23 mouse cellular contexts compared by ENCODE assay signal in genomic region chr3:86898366-86898765, GRCm38 (mm10). TPM values are rescaled to one million over a fixed set of nuclear protein-coding genes. Genes with fewer than 3 reads are reported as not detected.
A peak's percentile ranks its signal among the peaks of the same experiment; 100 is the strongest.
DNase-seq lines count a peak whose midpoint lies in the region; ATAC-seq lines count a peak whose summit lies in the region.
"Had no signal": no experiment of that assay in that cellular context is flagged by ENCODE, and none has a peak within 500 bp of the region (broad histone marks: within the 10 kb centered on the region; RNA-seq: fewer than 3 reads in every experiment).

No protein-coding gene starts in this region.

- 88% methylated on average over 5 of the region's 5 CpGs for WGBS in embryonic facial prominence, embryonic 12.5 days
- 95% methylated on average over 5 of the region's 5 CpGs for WGBS in embryonic facial prominence, embryonic 10.5 days
- 92% methylated on average over 5 of the region's 5 CpGs for WGBS in neural tube, embryonic 15.5 days
- WGBS in embryonic facial prominence, embryonic 15.5 days = 74% methylated on average over 5 of the region's 5 CpGs

- DNase-seq in embryonic facial prominence, embryonic 10.5 days (ENCODE audit: low spot score) = no peak
- peak; percentile 4 for DNase-seq in neural tube, embryonic 10.5 days (ENCODE audit: extremely low spot score, low spot score)
- DNase-seq in cerebellum, postnatal 36 days = no peak
- DNase-seq: adrenal gland, adult 8-10 months; adrenal gland, postnatal 25 days; gastrocnemius, postnatal 10 days; gastrocnemius, postnatal 36 days; heart, postnatal 10 days; heart, postnatal 36 days; kidney, adult 11 months had no signal

- no peak overlapping the region for H3K4me3 ChIP-seq in embryonic facial prominence, embryonic 12.5 days
- no peak overlapping the region for H3K4me3 ChIP-seq in embryonic facial prominence, embryonic 10.5 days
- H3K4me3 ChIP-seq in neural tube, embryonic 15.5 days (replicated peaks) = no peak overlapping the region
- no peak overlapping the region for H3K4me3 ChIP-seq in embryonic facial prominence, embryonic 15.5 days (replicated peaks)
- H3K4me3 ChIP-seq: forebrain, embryonic 10.5 days; forebrain, embryonic 13.5 days; heart, embryonic 12.5 days; heart, embryonic 15.5 days; hindbrain, embryonic 10.5 days; hindbrain, embryonic 13.5 days; intestine, embryonic 15.5 days had no signal

- no peaks in the 10 kb centered on the region for H3K9me3 ChIP-seq in embryonic facial prominence, embryonic 12.5 days
- peaks cover 4% of the 10 kb centered on the region; the same call in 1 of the 2 replicates for H3K9me3 ChIP-seq in embryonic facial prominence, embryonic 10.5 days
- no peaks in the 10 kb centered on the region for H3K9me3 ChIP-seq in neural tube, embryonic 15.5 days (replicated peaks)
- no peaks in the 10 kb centered on the region for H3K9me3 ChIP-seq in embryonic facial prominence, embryonic 15.5 days (replicated peaks)
- H3K9me3 ChIP-seq: heart, embryonic 15.5 days; intestine, embryonic 15.5 days had no signal

- peaks cover 4% of the 10 kb centered on the region; the same call in 1 of the 2 replicates for H3K36me3 ChIP-seq in embryonic facial prominence, embryonic 12.5 days
- H3K36me3 ChIP-seq in embryonic facial prominence, embryonic 10.5 days (replicated peaks) = peaks cover 25% of the 10 kb centered on the region
- H3K36me3 ChIP-seq in neural tube, embryonic 15.5 days = peaks cover 20% of the 10 kb centered on the region
- H3K36me3 ChIP-seq in embryonic facial prominence, embryonic 15.5 days = no peaks in the 10 kb centered on the region
- H3K36me3 ChIP-seq: heart, embryonic 15.5 days; intestine, embryonic 15.5 days had no signal

- ATAC-seq in embryonic facial prominence, embryonic 12.5 days (ENCODE audit: insufficient number of reproducible peaks, insufficient read depth, low FRiP score, low TSS enrichment) = no peak
- ATAC-seq in neural tube, embryonic 15.5 days (ENCODE audit: low FRiP score) = no peak
- ATAC-seq in embryonic facial prominence, embryonic 15.5 days (ENCODE audit: insufficient number of reproducible peaks, low FRiP score, low TSS enrichment, low read depth) = no peak
- ATAC-seq: activated CD4-positive, CD25-positive, alpha-beta regulatory T cell, adult 4 months; forebrain, embryonic 13.5 days; forebrain, embryonic 16.5 days; hindbrain, embryonic 16.5 days; intestine, embryonic 15.5 days had no signal

- no peak overlapping the region for H3K9ac ChIP-seq in embryonic facial prominence, embryonic 12.5 days
- no peak overlapping the region for H3K9ac ChIP-seq in neural tube, embryonic 15.5 days (replicated peaks)
- H3K9ac ChIP-seq in embryonic facial prominence, embryonic 15.5 days = no peak overlapping the region
- H3K9ac ChIP-seq: forebrain, embryonic 13.5 days; heart, embryonic 12.5 days; heart, embryonic 15.5 days; hindbrain, embryonic 13.5 days; intestine, embryonic 15.5 days had no signal

- peak overlapping the region; percentile 46; the same call in 1 of the 2 replicates for H3K27ac ChIP-seq in embryonic facial prominence, embryonic 12.5 days
- H3K27ac ChIP-seq in embryonic facial prominence, embryonic 10.5 days (replicated peaks) = no peak overlapping the region
- no peak overlapping the region for H3K27ac ChIP-seq in neural tube, embryonic 15.5 days (replicated peaks)
- peak overlapping the region; percentile 78 for H3K27ac ChIP-seq in embryonic facial prominence, embryonic 15.5 days (replicated peaks)
- H3K27ac ChIP-seq: forebrain, embryonic 13.5 days; heart, embryonic 15.5 days; hindbrain, embryonic 10.5 days; hindbrain, embryonic 13.5 days; intestine, embryonic 15.5 days had no signal

- H3K4me2 ChIP-seq in embryonic facial prominence, embryonic 12.5 days (replicated peaks) = no peak overlapping the region
- H3K4me2 ChIP-seq in neural tube, embryonic 15.5 days = no peak overlapping the region
- no peak overlapping the region for H3K4me2 ChIP-seq in embryonic facial prominence, embryonic 15.5 days (replicated peaks)
- H3K4me2 ChIP-seq: forebrain, embryonic 13.5 days; heart, embryonic 12.5 days; heart, embryonic 15.5 days; hindbrain, embryonic 13.5 days; intestine, embryonic 15.5 days had no signal

- H3K27me3 ChIP-seq in embryonic facial prominence, embryonic 12.5 days = no peaks in the 10 kb centered on the region
- H3K27me3 ChIP-seq in embryonic facial prominence, embryonic 10.5 days (replicated peaks; ENCODE audit: low read depth, poor library complexity, severe bottlenecking) = no peaks in the 10 kb centered on the region
- no peaks in the 10 kb centered on the region for H3K27me3 ChIP-seq in neural tube, embryonic 15.5 days (replicated peaks)
- no peaks in the 10 kb centered on the region for H3K27me3 ChIP-seq in embryonic facial prominence, embryonic 15.5 days
- H3K27me3 ChIP-seq: forebrain, embryonic 13.5 days; heart, embryonic 12.5 days; heart, embryonic 15.5 days; hindbrain, embryonic 13.5 days; intestine, embryonic 15.5 days had no signal

- H3K4me1 ChIP-seq in embryonic facial prominence, embryonic 12.5 days = no peaks in the 10 kb centered on the region
- peaks cover 10% of the 10 kb centered on the region for H3K4me1 ChIP-seq in embryonic facial prominence, embryonic 10.5 days
- peaks cover 10% of the 10 kb centered on the region; the same call in 1 of the 2 replicates for H3K4me1 ChIP-seq in neural tube, embryonic 15.5 days
- peaks cover 14% of the 10 kb centered on the region for H3K4me1 ChIP-seq in embryonic facial prominence, embryonic 15.5 days
- H3K4me1 ChIP-seq: heart, embryonic 15.5 days had no signal

RNA-seq across cellular contexts. Expression of gene Dclk2, which starts 22.3 kb away (rescaled TPM):
- polyA plus RNA-seq in embryonic facial prominence, embryonic 12.5 days (2016; fragmentation: Nextera tagmentation; extraction: Ambion mirVana) = 22.2 TPM in 2 replicates
- polyA plus RNA-seq in embryonic facial prominence, embryonic 10.5 days (2016; fragmentation: Nextera tagmentation; extraction: Ambion mirVana) = 14.2 and 15.0 TPM in 2 replicates
- 61.8 and 73.4 TPM in 2 replicates for polyA plus RNA-seq in neural tube, embryonic 15.5 days (2015; fragmentation: Nextera tagmentation; extraction: Ambion mirVana)
- 12.5 and 13.9 TPM in 2 replicates for polyA plus RNA-seq in embryonic facial prominence, embryonic 15.5 days (2015; fragmentation: Nextera tagmentation; extraction: Ambion mirVana)

Comparison
In these comparisons a context has a peak if more than half of its experiments do, and no peak if none do; other contexts are left out.
1. H3K27ac ChIP-seq: peak in embryonic facial prominence, embryonic 12.5 days (single experiment) and embryonic facial prominence, embryonic 15.5 days (single experiment); none in embryonic facial prominence, embryonic 10.5 days (single experiment) and neural tube, embryonic 15.5 days (single experiment).